Mouse (Mus musculus) mouse trophoblast stem cell (cell line): Measurements from ENCODE around the gene Vmn1r189.
"Not testable (repeated sequence)": the region's sequence is repeated elsewhere in the genome, so short reads cannot be mapped to it uniquely, and the experiment has no call there.

ENCODE experiments used
- in situ Hi-C, 2 experiments: fragments of 300-500 bp; cut with MseI, MboI; formaldehyde crosslinking; loops; 2 replicates in 1 of 2; 3 replicates in 1 of 2; pipeline ENCODE4 v1.15.1; 2025

Vmn1r189 gene

GRCm38 (mm10) chr13:22105724-22106123 lies at the start of gene Vmn1r189:
TSS of gene Vmn1r189 (minus strand) at chr13:22105824.
- in situ Hi-C loops: not testable (repeated sequence)

GRCm38 (mm10) chr13:22136495-22137293 lies 31.1 kb upstream of the Vmn1r189 start:
- in situ Hi-C loops: not testable (repeated sequence)

DNA sequence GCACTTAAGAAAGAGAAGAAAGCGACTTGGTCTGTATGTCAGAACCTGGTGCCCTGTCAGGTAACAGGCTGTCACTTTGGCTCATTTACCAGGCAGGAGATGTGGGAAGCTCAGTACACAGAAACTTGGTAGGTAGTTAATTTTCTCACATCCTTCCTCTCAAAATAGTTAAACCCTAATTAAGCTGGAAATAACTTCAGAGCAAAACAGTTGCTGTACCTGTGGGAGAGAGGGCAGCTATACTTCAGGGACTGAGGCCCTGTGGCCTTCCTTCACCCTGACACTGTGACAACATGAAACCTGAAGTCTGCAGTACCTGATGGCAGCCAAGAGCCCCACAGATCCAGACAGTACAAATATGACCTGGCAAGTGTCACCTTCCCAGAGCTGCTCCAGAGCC lies 21.5 kb downstream of the Vmn1r189 start, which contains the start of gene Vmn1r188:
TSS of gene Vmn1r188 (plus strand) at position 301 of the 400 bp plus-strand sequence.
- in situ Hi-C loops: not testable (repeated sequence)

DNA sequence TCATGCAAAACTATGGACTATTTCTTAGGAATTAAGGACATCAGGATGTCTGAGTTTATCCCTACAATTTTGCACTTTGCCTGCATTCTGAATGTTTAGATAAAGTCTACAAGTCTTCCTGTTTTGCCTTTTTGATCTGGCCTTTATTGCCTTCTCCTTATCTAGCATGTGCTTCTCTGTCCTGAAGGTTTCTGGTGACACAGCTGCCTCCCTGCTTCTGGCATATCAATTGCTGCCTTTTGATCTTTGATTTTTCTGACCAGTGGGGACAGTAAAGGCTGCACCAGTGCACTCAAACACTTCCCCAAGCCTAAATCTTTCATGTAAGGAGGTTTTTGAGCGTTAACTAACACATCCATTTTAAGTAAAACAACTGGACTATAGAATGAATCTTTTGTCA lies 42.2 kb downstream of the Vmn1r189 start:
- in situ Hi-C loops: no loop called here

DNA sequence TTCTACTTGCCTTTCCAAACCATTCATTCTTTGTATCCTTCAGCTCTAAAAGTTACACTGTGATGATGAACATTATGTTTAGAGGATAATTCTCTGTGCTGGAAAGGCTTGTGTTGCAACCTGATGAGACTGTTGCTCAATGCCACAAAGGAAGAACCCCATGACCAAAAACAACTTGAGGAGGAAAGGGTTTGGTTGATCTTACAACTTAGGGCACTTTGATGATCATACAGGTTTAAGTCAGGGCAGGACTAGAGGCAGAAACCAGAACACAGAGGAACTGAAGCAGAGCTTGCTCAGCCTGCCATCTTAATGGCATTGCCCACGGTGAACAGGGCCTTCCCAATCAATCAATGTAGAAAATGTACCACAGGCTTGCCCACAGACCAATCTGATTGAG lies 44.2 kb downstream of the Vmn1r189 start:
- in situ Hi-C loops: no loop called here

- in situ Hi-C loops: loop anchor here in 1 of 2 experiments (10.0 kb wide), 1 partner anchor 1351 kb away; no protein-coding TSS in a partner anchor
These were observed 51.9 kb downstream of the Vmn1r189 start for GRCm38 (mm10) chr13:22053754-22054153.

DNA sequence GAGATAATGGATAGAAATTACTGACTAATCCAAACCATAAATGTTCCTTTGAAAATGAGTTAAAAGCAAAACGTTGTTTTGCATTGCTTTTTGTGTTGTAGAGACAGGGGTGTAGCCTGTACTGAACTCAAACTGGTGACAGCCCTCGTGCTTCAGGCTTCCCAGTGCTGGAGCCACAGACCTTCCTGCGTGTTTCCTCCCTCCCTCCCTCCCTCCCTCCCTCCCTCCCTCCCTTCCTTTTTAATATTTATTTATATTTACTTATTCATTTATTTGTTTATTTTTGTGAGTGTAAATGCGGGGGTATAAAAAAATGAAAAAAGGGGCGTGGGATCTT lies 54.1 kb downstream of the Vmn1r189 start:
- in situ Hi-C loops: loop anchor here in 1 of 2 experiments (10.0 kb wide), 1 partner anchor 1353 kb away; no protein-coding TSS in a partner anchor

GRCm38 (mm10) chr13:22050591-22051522 lies 54.8 kb downstream of the Vmn1r189 start:
- in situ Hi-C loops: loop anchor here in 1 of 2 experiments (10.0 kb wide), 1 partner anchor 1354 kb away; no protein-coding TSS in a partner anchor
